Mouse (Mus musculus) ES-E14 (cell line): ENCODE results near the gene Mtss1l.

ENCODE experiments used
- CHD2 ChIP-seq: IDR thresholded peaks from 2 replicates; pipeline ENCODE4 v1.6.1; 2014; ENCODE audit warnings: mild to moderate bottlenecking, low read depth, low read length, inconsistent platforms
- ZC3H11A ChIP-seq: IDR thresholded peaks from 2 replicates; pipeline ENCODE4 v1.6.1; 2012; ENCODE audit warnings: low read depth, mild to moderate bottlenecking, inconsistent platforms, low read length, borderline replicate concordance

- TF ChIP-seq ZC3H11A = no peak
- no peak for TF ChIP-seq CHD2
Measured at GRCm38 (mm10) chr8:110696051-110696450, 25.2 kb upstream of the Mtss1l start.
